Mouse (Mus musculus): ENCODE results near the gene Zmiz1. TPM values are rescaled to one million over a fixed set of nuclear protein-coding genes. Genes with fewer than 3 reads are reported as not detected.

The Zmiz1 gene
- total RNA-seq, 2 experiments from 2014 or later: 26.6 to 28.6 TPM

GRCm38 (mm10) chr14:25667587-25667986 is 208.6 kb downstream of the Zmiz1 start:
- DNase-seq (ENCODE audit: low spot score): no peak

GRCm38 (mm10) chr14:25679625-25680024 is 220.6 kb downstream of the Zmiz1 start:
- no peak for DNase-seq (ENCODE audit: low spot score)

- DNase-seq (ENCODE audit: low spot score): no peak
These were observed 223.0 kb downstream of the Zmiz1 start for GRCm38 (mm10) chr14:25682020-25682419.

DNA sequence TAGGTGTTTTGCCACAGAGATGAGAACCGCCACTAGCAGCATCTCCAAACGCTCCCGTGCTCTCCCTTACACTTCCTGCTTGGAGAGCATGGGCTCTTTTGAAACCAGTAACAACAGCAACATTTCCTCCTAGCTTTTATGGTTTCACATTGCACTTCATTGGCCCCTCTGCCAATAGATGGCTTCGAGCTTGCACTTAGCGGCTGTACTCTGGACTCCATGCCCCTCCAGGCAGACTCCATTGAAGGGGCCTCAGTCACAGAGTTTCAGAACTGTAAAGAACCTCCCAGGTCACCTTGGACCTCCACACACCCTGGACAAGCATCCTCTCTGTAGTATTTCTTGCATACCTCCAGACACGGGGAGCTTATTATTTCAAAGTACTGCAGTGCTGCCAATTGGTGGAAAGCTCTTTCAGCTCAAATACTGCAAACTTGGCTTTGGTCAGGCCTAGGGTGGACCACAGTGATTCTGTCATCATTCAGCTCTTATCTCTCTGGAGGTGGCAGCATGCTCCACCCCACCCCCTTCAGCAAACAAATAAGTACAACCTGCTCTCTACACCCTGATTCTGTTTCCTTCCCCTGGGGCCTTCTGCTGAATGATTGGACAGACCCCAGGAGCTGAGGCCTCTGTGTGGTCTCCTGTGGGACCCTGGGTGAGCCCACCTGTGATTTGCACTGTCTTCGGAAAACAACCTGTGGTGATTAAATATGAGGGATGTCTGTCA is 227.4 kb downstream of the Zmiz1 start:
- no peak for DNase-seq (ENCODE audit: low spot score)

DNA sequence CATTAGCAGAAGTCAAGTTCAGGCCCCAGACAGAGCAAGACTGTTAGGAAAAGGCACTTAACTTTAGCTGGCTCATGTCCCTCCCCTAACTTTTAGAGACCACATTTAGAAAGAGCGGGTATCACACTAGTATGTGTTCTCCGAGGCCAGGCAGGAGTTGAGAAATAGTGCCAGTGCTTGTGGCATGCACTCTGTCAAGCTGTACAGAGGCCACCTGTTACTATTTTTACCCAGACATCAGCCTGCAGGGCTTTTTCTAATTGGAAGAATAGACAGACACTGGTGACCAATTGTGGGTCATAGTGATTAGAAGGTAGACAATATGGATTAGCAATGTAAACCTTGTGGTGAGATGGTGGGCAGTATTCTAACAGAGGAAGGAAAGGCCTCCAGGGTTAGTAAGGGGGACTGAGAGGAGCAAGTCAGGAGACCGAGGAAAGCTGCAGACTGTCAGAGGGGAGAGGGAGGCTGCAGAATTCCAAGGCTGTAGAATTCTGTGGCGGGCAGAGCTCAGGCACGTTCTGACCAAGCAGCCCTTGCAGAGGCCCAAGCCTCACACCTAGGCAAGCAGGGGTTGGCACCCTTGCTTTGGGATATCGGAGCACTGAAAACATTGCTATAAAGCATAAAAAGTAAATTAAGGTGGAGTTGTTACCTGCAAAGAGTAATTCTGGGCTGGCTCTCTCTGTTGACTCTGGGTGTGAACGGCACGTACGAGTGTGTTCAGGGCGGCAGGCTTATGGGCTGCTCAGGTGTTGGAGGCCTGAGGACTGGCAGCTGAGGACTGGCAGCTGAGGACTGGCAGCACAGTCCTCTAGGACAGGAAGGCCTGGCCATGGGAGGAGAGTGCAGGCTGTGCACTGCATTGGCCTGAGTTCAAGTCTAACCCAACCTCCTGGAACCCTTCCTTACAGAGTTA is 228.3 kb downstream of the Zmiz1 start:
- DNase-seq (ENCODE audit: low spot score): no peak

GRCm38 (mm10) chr14:25693271-25693887 is 234.4 kb downstream of the Zmiz1 start:
- no peak for DNase-seq (ENCODE audit: low spot score)

GRCm38 (mm10) chr14:25693888-25694568 is 235.0 kb downstream of the Zmiz1 start, which contains the start of gene Ppif:
Gene Ppif (plus strand): TSS chr14:25694154.
- peak; percentile 96 for DNase-seq (ENCODE audit: low spot score)

DNA sequence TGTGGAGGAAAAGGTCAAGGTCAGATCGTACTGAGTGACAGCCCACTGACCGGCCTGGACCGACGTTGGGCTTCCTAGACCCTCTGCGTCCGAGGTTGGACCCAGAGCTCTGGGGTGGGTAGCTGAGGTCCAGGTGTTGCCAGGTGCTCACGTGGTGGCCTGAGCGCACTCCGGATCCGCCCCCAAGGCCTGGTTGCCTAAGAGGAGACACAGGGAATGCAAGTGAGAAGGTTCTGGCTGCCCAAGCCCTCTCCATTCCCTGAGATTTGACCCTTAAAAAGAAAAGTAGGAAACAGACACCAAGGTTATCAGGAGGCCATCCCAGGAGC is 235.5 kb downstream of the Zmiz1 start:
- no peak for DNase-seq (ENCODE audit: low spot score)

DNA sequence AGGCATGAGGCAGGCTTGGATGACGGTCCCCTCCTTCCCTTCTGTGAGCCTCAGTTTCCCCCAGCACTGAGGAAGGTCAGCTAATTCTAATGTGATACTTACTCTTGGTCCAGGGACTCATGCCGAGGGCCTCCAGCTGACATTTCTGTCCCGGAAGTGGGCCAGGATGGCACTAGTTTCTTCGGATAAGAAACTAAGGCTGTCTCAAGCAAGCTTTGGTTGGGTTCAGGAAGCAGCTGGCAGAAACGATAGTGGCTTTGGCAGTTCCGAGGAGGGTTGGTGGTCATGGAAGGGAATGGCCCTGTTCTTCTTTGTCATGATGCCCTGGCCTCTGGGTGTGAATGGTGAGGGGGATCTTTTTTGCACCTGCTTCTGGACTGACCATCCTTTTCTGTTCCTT is 236.1 kb downstream of the Zmiz1 start:
- no peak for DNase-seq (ENCODE audit: low spot score)

DNA sequence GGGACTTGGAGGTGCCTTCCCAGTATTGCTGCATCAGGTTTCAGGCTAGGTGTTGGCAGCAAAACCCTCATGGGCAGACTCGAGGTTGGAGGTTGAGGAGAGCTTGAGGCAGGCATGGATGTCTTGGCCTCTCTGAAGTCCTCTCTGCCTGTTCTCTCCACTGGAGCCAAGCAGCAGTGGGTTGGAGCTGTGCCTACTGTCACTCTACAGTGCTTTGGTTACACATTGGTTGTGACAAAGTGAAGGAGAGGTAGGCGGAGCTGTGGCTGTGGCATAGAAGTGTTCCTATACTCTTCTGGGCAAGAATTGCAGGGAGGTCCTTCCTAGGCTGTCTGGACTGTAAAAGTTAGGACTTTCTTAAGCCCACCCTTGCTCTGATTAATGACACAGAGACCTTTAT is 237.4 kb downstream of the Zmiz1 start:
- no peak for DNase-seq (ENCODE audit: low spot score)

- DNase-seq (ENCODE audit: low spot score): no peak
These were observed 243.0 kb downstream of the Zmiz1 start for GRCm38 (mm10) chr14:25701986-25702385.

DNA sequence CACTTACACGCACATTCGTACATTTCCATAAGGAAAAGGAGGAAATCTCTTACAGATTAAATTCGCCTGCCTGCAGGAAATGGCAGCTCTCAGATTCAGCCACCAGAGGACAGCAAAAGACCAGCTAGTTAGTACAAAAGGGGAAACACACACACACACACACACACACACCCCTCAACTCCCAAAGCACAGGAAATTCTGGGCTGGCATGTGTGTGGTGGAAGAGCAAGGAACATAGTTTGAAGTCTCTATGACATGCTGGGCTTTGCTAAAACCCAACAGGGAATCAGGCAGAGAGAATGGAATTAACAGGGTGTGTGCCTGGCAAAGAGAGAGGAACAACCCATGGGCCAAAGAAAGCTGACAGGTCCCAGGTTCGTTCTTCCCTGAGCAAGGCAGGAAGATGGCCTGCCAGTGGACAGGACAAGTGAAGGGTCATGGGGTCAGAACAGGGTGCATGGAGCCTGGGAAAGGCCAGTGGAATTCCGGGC is 248.8 kb downstream of the Zmiz1 start:
- DNase-seq (ENCODE audit: low spot score): peak; percentile 66

DNA sequence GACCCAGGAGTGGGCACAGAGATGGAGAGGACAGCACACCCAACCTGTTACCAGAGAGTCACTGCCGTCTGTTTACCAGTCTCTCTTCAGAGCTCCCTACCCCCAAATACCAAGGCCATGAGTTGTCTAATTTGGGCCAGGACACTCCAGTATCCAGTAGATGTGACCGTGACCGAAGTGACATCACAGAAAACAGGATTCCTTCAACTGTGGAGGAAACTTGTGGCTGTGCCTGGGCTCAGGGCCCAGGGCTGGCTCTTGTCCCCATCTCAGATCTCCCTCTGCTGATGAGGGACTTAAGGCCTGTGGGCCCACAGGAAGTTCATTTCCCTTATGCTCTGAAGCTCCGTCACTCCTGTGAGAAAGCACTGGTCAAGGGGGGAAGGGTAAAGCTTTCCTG is 249.5 kb downstream of the Zmiz1 start:
- DNase-seq (ENCODE audit: low spot score): peak; percentile 83

DNA sequence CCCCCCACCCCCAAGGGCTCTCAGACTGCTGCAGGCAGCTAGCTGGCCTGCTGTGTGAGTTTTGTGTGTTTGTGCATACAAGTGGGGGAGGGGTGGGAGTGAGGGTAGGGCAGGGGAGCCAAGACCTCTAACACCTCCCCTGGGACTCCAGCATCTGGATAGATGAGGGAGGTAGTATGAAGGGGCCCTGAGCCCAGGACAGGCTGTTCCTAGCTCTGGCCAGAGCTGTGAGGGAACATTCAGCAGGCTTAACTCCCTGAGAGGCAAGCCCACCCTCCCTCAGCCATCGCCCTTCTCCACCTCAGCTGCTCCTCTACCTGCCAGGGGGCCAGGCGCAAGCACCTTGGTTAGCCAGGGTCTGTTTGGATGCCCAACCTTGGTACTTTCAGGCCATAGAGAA is 249.9 kb downstream of the Zmiz1 start:
- peak; percentile 79 for DNase-seq (ENCODE audit: low spot score)

GRCm38 (mm10) chr14:25710073-25710472 is 251.1 kb downstream of the Zmiz1 start:
- DNase-seq (ENCODE audit: low spot score): peak; percentile 52

DNA sequence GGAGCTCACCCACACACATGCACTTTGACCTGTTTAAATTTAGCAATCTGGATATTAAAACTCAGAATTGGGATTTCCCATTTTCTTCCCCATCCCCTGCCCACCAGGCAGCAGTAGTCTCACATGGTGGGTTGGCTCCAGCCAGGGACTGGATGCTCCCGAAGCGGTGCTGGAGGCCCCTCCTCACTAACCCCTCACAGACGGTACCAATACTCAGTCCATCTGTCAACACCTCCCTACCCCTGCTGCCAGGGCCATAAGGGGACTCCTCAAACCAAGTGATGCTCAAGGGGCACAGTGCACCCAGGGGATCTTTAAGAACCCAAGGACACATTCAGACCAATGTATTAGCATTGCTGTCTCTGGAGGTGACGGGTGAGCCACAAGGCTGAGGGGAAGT is 251.7 kb downstream of the Zmiz1 start:
- DNase-seq (ENCODE audit: low spot score): no peak

DNA sequence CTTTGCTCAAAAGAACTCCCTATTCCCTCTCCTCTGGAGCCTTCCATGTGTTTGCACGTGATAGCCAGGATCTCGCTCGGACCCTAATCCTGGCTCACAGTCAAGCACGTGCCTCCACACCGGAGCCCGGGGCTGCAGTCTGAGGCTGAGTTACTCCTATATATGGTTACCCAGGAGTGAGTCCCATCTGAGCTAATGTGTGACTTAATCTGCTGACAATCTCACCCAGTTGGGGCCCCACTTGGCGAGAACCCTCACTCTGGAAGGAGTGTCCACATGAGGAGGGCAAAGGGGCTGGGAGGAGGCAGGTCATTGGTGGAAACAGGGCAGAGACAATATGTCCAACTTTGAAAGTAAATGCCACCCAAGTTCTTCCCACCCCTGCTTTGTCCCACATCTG is 252.2 kb downstream of the Zmiz1 start:
- DNase-seq (ENCODE audit: low spot score): no peak

DNA sequence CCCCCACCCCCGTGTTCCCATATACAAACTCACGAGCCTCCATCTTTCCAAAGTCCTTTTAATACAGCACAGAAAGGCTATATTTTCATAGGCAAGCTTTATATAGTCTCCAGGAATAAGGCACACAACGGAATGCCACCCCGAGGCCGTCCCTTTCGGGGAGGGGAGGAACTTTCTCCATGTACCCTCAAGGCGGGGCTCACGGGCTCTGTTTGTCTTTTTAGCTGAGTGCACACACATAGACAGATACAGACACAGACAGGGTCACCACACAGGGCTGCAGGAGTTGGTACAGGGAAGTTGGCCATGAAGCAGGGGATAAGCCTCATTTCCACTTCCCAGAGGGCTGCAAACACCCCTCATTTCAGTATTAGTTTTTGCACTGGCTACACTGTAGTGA is 252.6 kb downstream of the Zmiz1 start:
- no peak for DNase-seq (ENCODE audit: low spot score)

- DNase-seq (ENCODE audit: low spot score): no peak
These were observed 254.5 kb downstream of the Zmiz1 start for GRCm38 (mm10) chr14:25713443-25713842.
